Mouse (Mus musculus) testis, postnatal 10 days (tissue): ENCODE measurements around the gene Lmln.
"Not testable (repeated sequence)": the region's sequence is repeated elsewhere in the genome, so short reads cannot be mapped to it uniquely, and the experiment has no call there.

Experiments used
- DNase-seq: peaks from one replicate; pipeline ENCODE4 v3.0.0; 2021; ENCODE audit warnings: low spot score

The Lmln gene

DNA sequence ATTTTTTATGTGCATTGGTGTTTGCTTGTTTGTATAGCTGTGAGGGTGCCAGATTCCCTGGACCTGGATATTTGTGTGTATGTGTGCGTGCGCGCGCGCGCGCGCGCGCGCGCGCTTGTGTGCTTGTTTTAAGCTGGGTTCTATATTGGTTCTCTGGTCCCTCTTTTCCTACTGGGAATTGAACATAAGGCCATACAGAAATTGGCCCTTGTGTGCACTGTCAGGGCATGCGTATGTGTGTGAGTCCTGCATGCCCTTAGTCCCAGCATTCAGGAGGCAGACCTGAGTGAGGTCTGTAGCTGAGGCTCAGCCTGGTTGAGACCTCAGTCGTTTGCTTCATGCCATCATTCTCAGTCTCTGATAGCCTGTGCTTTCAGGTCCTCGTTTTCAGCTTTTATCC lies 4.3 kb upstream of the Lmln start:
- DNase-seq: no peak

- DNase-seq: not testable (repeated sequence)
Measured at GRCm38 (mm10) chr16:33058656-33059055, 3.7 kb upstream of the Lmln start.

GRCm38 (mm10) chr16:33059471-33059870 lies 2.9 kb upstream of the Lmln start:
- no peak for DNase-seq

DNA sequence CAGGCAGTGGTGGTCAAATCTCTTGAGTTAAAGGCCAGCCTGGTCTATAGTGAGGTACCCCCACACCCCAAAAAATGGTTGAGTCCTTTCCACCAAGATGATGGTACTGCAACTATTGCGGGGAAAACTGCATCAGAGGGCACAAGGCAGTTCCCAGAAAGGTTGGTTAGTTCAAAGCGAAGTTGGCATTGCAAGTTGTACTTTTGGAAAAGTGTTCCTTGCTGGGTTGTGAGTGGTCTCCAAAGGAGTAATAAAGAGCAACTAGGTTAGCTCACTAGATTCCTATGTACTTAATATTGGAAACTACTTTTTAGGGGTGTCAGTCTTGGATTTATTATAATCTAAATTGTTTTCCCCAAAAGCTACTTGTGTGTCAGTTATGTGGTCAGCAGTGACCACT lies 1.4 kb upstream of the Lmln start:
- DNase-seq: no peak

DNA sequence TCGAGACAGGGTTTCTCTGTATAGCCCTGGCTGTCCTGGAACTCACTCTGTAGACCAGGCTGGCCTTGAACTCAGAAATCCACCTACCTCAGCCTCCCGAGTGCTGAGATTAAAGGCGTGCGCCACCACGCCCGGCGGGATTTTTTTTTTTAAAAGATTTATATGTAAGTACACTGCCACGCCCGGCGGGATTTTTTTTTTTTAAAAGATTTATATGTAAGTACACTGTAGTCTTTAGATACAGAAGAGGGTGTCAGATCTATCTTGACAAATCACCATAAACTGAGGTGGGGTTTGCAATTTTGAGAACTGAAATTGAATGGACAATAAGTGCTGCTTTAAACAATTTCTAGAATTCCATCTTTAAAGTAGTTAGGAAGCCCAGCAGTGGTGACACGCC lies 921 bp upstream of the Lmln start:
- no peak for DNase-seq

GRCm38 (mm10) chr16:33062682-33063131 lies 386 bp downstream of the Lmln start:
- peak; percentile 78 for DNase-seq

DNA sequence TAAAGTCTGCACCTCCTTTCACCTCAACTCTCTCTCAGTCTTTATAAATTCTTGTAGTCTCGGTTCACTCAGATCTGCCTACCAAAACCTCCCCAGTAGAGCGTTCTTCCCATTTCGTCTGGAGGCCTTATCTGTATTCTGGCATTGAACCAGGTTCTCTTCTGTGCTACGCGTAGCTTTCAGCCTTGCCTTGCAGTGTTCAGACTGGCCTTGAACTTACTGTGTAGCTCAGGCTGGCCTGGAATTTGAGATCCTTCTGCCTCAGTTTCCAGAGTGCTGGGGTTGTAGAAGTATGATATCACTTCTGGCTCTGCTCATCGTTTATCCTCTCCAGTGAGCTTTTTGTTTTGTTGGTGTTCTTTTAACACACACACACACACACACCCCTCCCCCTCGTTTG lies 946 bp downstream of the Lmln start:
- DNase-seq: no peak

DNA sequence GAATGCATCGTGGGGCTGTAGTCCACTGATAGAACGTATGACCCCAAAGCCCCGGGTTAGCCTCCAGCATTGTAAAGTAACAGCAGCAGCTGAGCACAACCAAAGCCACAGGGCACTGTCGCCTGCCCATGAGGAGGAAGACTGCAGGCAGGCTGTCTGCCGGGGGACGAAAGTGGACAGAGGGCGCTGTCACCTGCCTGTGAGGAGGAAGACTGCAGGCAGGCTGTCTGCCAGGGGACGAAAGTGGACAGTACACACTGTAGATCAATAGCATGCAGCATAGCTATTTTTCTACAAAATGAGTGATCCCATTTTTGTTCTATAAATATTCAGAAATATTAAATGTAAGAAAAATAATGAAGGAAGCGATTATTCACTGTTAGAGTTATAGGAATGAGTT lies 2.3 kb downstream of the Lmln start:
- no peak for DNase-seq

DNA sequence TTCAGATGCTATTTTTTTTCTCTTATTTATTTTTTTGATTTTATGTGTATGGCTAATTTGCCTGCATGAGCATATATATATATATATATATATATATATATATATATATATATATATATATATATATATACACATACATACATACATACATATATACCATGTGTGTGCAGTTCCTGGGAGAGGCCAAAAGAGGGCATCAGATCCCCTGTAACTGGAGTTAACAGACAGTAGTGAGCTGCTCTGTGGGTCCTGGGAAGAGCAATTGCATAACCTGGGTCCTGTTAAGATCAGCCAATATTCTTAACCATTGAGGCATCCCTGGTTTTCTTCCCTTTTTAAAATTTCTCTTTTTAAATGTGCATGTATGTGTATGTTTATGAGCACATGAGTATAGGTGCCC lies 8.6 kb downstream of the Lmln start:
- no peak for DNase-seq

DNA sequence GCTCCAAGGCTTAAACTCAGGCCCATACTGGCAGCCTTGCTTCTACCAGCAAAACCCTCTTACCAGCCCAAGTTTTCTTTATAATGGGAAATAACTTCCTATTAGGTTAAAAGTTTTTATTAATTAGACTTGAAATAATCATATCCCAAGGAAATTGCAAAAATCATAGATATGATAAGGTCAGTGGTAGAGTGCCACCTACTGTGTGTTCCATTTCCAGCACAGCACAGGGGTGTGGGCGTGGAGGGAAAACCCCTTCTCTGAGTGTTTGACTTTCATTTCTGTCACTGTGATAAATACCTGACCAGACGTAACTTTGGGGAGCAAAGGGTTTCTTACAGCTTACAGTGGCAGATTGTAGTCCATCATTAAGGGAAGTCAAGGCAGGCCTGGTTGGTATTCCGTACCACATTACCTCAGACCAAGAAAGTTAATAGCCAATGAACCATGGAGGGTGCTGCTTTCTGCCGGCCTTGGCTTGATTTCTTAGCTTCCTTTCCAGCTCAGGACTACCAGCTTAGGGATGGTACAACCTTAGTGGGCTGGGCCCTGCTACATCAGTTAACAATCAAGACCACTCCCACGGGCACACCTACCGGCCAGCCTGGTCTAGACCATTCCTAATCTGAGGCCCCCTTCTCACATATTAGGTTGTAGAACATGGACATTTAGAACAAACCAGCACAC lies 10.7 kb downstream of the Lmln start:
- DNase-seq: no peak

GRCm38 (mm10) chr16:33074967-33075366 lies 12.6 kb downstream of the Lmln start:
- DNase-seq: no peak

- DNase-seq: no peak
Measured at GRCm38 (mm10) chr16:33076078-33076477, 13.8 kb downstream of the Lmln start.

GRCm38 (mm10) chr16:33077069-33077627 lies 14.8 kb downstream of the Lmln start:
- DNase-seq: no peak

GRCm38 (mm10) chr16:33080063-33080462 lies 17.7 kb downstream of the Lmln start:
- DNase-seq: no peak

DNA sequence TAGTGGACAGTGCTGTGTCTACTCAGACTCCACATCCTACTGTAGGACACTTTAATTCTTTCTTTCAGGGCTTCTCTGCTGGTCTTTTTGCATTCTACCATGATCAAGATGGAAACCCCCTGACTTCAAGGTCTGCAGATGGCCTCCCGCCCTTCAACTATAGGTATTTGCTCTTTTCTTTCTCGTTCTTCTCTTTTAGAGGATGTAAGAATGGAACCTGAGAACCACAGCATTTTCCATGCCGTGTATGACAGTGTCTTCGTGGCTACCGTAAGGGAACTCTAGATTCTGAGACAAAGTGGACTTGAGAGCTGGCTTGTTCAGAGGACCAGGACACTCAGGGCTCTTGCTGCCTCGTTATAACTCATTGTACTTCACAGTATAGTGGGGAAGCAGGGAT lies 20.6 kb downstream of the Lmln start:
- no peak for DNase-seq

- no peak for DNase-seq
Measured at GRCm38 (mm10) chr16:33083996-33084395, 21.7 kb downstream of the Lmln start.

DNA sequence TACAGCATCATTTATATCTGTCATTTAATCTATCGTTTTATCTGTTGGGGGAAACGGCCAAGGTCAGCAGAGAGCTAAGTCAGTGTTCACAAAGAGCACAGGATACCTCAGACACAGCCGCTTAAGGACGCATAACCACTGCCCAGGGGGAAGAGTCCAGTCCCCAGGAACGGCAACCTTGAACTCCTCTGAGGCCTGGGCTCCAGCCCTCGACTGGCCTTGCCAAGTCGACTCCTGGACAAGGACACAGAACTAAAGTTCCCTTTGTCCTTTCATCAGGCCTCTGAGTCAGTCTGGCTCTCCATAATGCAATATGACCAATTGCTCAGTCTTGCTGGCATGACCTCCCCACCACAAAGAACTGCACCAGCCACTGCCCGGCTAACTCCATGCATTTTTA lies 23.3 kb downstream of the Lmln start:
- no peak for DNase-seq

DNA sequence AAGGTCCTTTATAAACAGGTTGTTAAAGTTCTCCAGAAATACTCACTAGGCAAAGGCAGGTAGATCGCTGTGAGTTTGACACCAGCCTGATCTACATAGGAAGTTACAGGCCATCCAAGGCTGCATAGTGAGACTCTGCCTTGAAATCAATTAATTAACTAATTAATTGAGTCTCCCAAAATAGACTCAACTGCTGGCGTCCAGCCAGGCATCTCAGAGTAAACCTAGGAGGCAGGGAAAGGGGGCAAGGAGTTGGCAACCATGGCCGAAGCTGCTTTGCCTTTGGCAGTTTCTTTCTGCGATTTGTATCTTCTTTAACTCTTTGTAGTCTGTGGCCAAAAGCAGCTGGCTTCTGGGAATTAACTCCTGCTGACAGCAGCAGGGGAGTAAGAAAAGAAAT lies 51.4 kb downstream of the Lmln start:
- DNase-seq: no peak

GRCm38 (mm10) chr16:33123373-33123772 lies 61.1 kb downstream of the Lmln start:
- no peak for DNase-seq

DNA sequence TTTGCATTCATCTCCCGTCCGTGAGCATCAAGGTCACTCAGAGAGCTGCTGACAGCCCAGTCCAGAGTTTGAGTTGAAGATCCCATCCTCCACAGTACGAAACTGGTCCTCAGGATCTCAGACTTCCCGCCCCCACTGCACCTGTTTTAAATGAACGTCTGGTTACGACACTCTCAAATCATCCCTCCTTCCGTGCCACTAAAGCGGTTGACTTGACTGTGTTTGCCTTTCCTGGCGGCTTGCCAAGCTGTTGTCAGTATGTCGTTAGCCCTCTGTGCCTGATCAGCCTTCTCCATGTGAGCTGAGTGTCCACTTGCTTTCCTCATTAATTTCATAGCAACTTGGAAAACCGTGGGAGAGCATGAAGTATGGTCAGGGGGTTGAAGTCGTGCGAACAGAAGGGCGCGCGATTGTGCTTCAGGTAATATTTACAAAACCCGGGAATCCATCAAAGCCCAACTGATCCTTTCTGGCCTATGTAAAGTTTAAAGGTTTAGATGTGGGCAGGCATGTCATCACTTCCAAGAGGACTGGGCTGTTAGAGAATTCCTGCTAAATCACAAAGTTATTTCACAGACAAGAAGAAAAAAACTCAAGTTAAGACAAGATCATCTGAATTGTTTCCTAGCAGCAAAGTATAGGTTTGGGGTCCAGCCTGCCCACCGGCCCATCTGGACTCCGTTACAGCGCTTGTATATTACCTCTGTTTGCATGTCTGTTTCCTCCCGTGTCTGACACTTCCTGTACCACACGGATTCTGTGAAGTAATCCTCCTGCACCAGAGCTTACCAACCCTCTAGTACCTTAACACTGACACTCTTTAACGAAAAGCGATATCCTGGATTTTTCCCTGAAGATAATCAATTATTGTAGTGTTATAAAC lies 61.9 kb downstream of the Lmln start:
- peak; percentile 71 for DNase-seq

DNA sequence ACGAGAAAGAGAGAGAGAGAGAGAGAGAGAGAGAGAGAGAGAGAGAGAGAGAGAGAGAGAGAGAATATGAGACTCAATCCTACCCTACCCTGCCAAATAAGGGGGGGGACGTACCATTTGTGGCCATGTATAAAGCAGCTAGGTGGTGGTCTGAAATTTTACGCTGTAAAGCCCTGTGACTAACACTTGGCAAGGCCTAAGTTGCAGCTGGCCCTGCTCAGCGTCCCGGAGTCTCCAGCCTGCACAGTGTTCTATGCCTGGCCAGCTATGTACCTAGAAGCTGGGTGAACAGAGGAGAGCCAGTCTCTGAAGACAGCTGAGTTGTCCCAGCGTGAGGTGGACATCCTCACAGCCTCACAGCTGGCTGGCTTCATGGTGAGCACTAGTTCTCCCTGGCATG lies 64.7 kb downstream of the Lmln start:
- DNase-seq: no peak

GRCm38 (mm10) chr16:33130731-33131130 lies 68.4 kb downstream of the Lmln start:
- DNase-seq: no peak

DNA sequence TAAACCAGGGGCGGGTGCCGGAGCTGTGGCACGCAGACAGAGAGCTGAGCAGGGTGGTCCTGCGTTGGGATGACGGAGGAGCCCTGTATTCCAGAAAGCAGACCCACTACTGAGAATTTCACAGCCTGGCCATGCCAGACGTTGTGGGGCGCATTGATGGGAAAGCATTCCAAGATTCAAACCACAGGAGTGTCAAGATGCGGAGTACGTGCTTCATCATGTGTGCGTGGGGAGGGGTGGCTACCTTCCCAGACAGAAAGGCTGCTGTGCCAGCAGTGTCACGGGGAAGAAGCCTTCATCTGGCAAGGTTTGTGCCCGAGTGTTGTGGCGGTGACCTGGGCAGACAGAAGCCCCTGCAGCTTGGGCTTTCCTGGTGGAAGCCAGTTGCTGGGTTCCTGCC lies 70.9 kb downstream of the Lmln start:
- no peak for DNase-seq
